Mouse (Mus musculus): ENCODE data around the gene Whamm. TPM values are rescaled to one million over a fixed set of nuclear protein-coding genes. Genes with fewer than 3 reads are reported as not detected.

The Whamm gene
- 7.0 and 8.1 TPM in 2 replicates for polyA plus RNA-seq (2015; fragmentation: Nextera tagmentation; extraction: Ambion mirVana)

- Histone ChIP-seq H3K4me1 (ENCODE audit: insufficient read depth) (peaks cover 13% of the 10 kb centered on the region), H3K9ac (replicated peaks) (peak within 1 kb of the TSS; percentile 94), H3K27me3 (ENCODE audit: insufficient read depth, low read length) (no peaks in the 10 kb centered on the region), H3K9me3 (ENCODE audit: low read length) (no peaks in the 10 kb centered on the region), H3K4me3 (ENCODE audit: low read depth, low read length) (peak within 1 kb of the TSS; percentile 85), H3K27ac (ENCODE audit: low read depth) (peak within 1 kb of the TSS; percentile 98), H3K36me3 (replicated peaks; ENCODE audit: insufficient read depth, low read length) (peaks cover 20% of the 10 kb centered on the region), H3K4me2 (ENCODE audit: low read depth, low read length) (peak within 1 kb of the TSS; percentile 72)
- under 1% methylated on average over 79 of the region's 96 CpGs for WGBS (ENCODE audit: insufficient replicate concordance)
- peak; percentile 44 for TF ChIP-seq CTCF (IDR thresholded peaks at IDR 0.05; ENCODE audit: low read depth)
- TF ChIP-seq EP300 (IDR thresholded peaks at IDR 0.05; ENCODE audit: low read depth), result no peak; the same call in 1 of the 2 replicates
- ATAC-seq, result peak; percentile 97
- peak; percentile 93 for DNase-seq
Observed at GRCm38 (mm10) chr7:81571108-81571940, at the start of gene Whamm. TSS of gene Whamm (plus strand) at chr7:81571266.

GRCm38 (mm10) chr7:81523008-81523662 is 47.9 kb upstream of the Whamm start:
- ATAC-seq (peak; percentile 96), DNase-seq (peak; percentile 95)
- WGBS (ENCODE audit: insufficient replicate concordance), result under 1% methylated on average over 31 of the region's 31 CpGs
- Histone ChIP-seq H3K36me3 (replicated peaks; ENCODE audit: insufficient read depth, low read length) (peaks cover 9% of the 10 kb centered on the region; the same call in 1 of the 2 replicates), H3K27ac (ENCODE audit: low read depth) (peak overlapping the region; percentile 84), H3K9ac (replicated peaks) (peak overlapping the region; percentile 76), H3K4me1 (ENCODE audit: insufficient read depth) (peaks cover 18% of the 10 kb centered on the region), H3K4me3 (ENCODE audit: low read depth, low read length) (peak overlapping the region; percentile 66), H3K27me3 (ENCODE audit: insufficient read depth, low read length) (no peaks in the 10 kb centered on the region), H3K4me2 (ENCODE audit: low read depth, low read length) (peak overlapping the region; percentile 86), H3K9me3 (ENCODE audit: low read length) (no peaks in the 10 kb centered on the region)
- TF ChIP-seq CTCF (IDR thresholded peaks at IDR 0.05; ENCODE audit: low read depth), result peak; percentile 43; the same call in 1 of the 2 replicates
- no peak for TF ChIP-seq EP300 (IDR thresholded peaks at IDR 0.05; ENCODE audit: low read depth)

GRCm38 (mm10) chr7:81523663-81524017 is 47.4 kb upstream of the Whamm start:
- no peaks in the 10 kb centered on the region for H3K27me3 ChIP-seq (ENCODE audit: insufficient read depth, low read length)
- TF ChIP-seq CTCF (IDR thresholded peaks at IDR 0.05; ENCODE audit: low read depth) (no peak), EP300 (IDR thresholded peaks at IDR 0.05; ENCODE audit: low read depth) (no peak)
- 6% methylated on average over 13 of the region's 13 CpGs for WGBS (ENCODE audit: insufficient replicate concordance)
- H3K9me3 ChIP-seq (ENCODE audit: low read length), result no peaks in the 10 kb centered on the region
- H3K36me3 ChIP-seq (replicated peaks; ENCODE audit: insufficient read depth, low read length), result peaks cover 9% of the 10 kb centered on the region; the same call in 1 of the 2 replicates
- H3K9ac ChIP-seq (replicated peaks), result peak overlapping the region; percentile 76
- H3K4me3 ChIP-seq (ENCODE audit: low read depth, low read length), result peak overlapping the region; percentile 66
- peak overlapping the region; percentile 84 for H3K27ac ChIP-seq (ENCODE audit: low read depth)
- ATAC-seq (peak; percentile 31), DNase-seq (no peak)
- H3K4me2 ChIP-seq (ENCODE audit: low read depth, low read length), result peak overlapping the region; percentile 86
- H3K4me1 ChIP-seq (ENCODE audit: insufficient read depth), result peaks cover 18% of the 10 kb centered on the region

GRCm38 (mm10) chr7:81528918-81529317 is 42.1 kb upstream of the Whamm start:
- no peaks in the 10 kb centered on the region for H3K27me3 ChIP-seq (ENCODE audit: insufficient read depth, low read length)
- no peaks in the 10 kb centered on the region; the same call in 1 of the 2 replicates for H3K9me3 ChIP-seq (ENCODE audit: low read length)
- no peak overlapping the region for H3K27ac ChIP-seq (ENCODE audit: low read depth)
- H3K4me3 ChIP-seq (ENCODE audit: low read depth, low read length), result no peak overlapping the region
- ATAC-seq (no peak), DNase-seq (no peak)
- no peak overlapping the region for H3K4me2 ChIP-seq (ENCODE audit: low read depth, low read length)
- no peak overlapping the region for H3K9ac ChIP-seq (replicated peaks)
- no peak for TF ChIP-seq EP300 (IDR thresholded peaks at IDR 0.05; ENCODE audit: low read depth)
- no peak for TF ChIP-seq CTCF (IDR thresholded peaks at IDR 0.05; ENCODE audit: low read depth)
- H3K4me1 ChIP-seq (ENCODE audit: insufficient read depth), result peaks cover 12% of the 10 kb centered on the region
- peaks cover 45% of the 10 kb centered on the region for H3K36me3 ChIP-seq (replicated peaks; ENCODE audit: insufficient read depth, low read length)
- 85% methylated on average over 8 of the region's 8 CpGs for WGBS (ENCODE audit: insufficient replicate concordance)

GRCm38 (mm10) chr7:81531462-81531861 is 39.6 kb upstream of the Whamm start:
- Histone ChIP-seq H3K27me3 (ENCODE audit: insufficient read depth, low read length) (no peaks in the 10 kb centered on the region), H3K4me1 (ENCODE audit: insufficient read depth) (no peaks in the 10 kb centered on the region; the same call in 1 of the 2 replicates), H3K9ac (replicated peaks) (no peak overlapping the region), H3K36me3 (replicated peaks; ENCODE audit: insufficient read depth, low read length) (peaks cover 43% of the 10 kb centered on the region), H3K4me2 (ENCODE audit: low read depth, low read length) (no peak overlapping the region), H3K9me3 (ENCODE audit: low read length) (peaks cover 3% of the 10 kb centered on the region; the same call in 1 of the 2 replicates), H3K4me3 (ENCODE audit: low read depth, low read length) (no peak overlapping the region), H3K27ac (ENCODE audit: low read depth) (no peak overlapping the region)
- DNase-seq, result no peak
- TF ChIP-seq CTCF (IDR thresholded peaks at IDR 0.05; ENCODE audit: low read depth) (no peak), EP300 (IDR thresholded peaks at IDR 0.05; ENCODE audit: low read depth) (no peak)
- ATAC-seq, result no peak
- WGBS (ENCODE audit: insufficient replicate concordance), result 88% methylated on average over 1 of the region's 1 CpGs

- Histone ChIP-seq H3K4me1 (ENCODE audit: insufficient read depth) (no peaks in the 10 kb centered on the region; the same call in none of the 2 replicates), H3K27me3 (ENCODE audit: insufficient read depth, low read length) (no peaks in the 10 kb centered on the region), H3K36me3 (replicated peaks; ENCODE audit: insufficient read depth, low read length) (peaks cover 14% of the 10 kb centered on the region), H3K9ac (replicated peaks) (no peak overlapping the region), H3K27ac (ENCODE audit: low read depth) (no peak overlapping the region), H3K4me3 (ENCODE audit: low read depth, low read length) (no peak overlapping the region), H3K9me3 (ENCODE audit: low read length) (peaks cover 3% of the 10 kb centered on the region; the same call in 1 of the 2 replicates), H3K4me2 (ENCODE audit: low read depth, low read length) (no peak overlapping the region)
- DNase-seq, result no peak
- WGBS (ENCODE audit: insufficient replicate concordance), result 88% methylated on average over 4 of the region's 4 CpGs
- TF ChIP-seq CTCF (IDR thresholded peaks at IDR 0.05; ENCODE audit: low read depth), result no peak
- no peak for ATAC-seq
Observed at GRCm38 (mm10) chr7:81536478-81536877, 34.6 kb upstream of the Whamm start.

Data from liver, postnatal 0 days (tissue).